8 mouse cellular contexts compared by ENCODE assay signal in genomic region chr8:104564633-104565456, GRCm38 (mm10). TPM values are rescaled to one million over a fixed set of nuclear protein-coding genes. Genes with fewer than 3 reads are reported as not detected.
DNase-seq lines count a peak whose midpoint lies in the region; ATAC-seq lines count a peak whose summit lies in the region.

No protein-coding gene starts in this region.

- no peak overlapping the region for H3K27ac ChIP-seq in hindbrain, embryonic 13.5 days

- 18% methylated on average over 22 of the region's 22 CpGs for WGBS in hindbrain, embryonic 13.5 days

- no peak overlapping the region for H3K9ac ChIP-seq in hindbrain, embryonic 13.5 days

- H3K9me3 ChIP-seq in hindbrain, embryonic 13.5 days = no peaks in the 10 kb centered on the region

- ATAC-seq in hindbrain, embryonic 13.5 days (ENCODE audit: low FRiP score) = peak; percentile 89

- no peaks in the 10 kb centered on the region for H3K4me1 ChIP-seq in hindbrain, embryonic 13.5 days (replicated peaks)

- H3K36me3 ChIP-seq in hindbrain, embryonic 13.5 days = no peaks in the 10 kb centered on the region

- no peak overlapping the region for H3K4me3 ChIP-seq in hindbrain, embryonic 13.5 days

- H3K27me3 ChIP-seq in hindbrain, embryonic 13.5 days = no peaks in the 10 kb centered on the region

- H3K4me2 ChIP-seq in hindbrain, embryonic 13.5 days = no peak overlapping the region

- peak; percentile 92 for DNase-seq in R1 (ENCODE audit: low read depth, low spot score)
- peak; percentile 94 to 97 for DNase-seq in cerebellum, postnatal 14 days
- DNase-seq in frontal cortex, postnatal 14 days (ENCODE audit: low spot score in 2 of 2) = peak; percentile 57 to 67
- peak; percentile 83 to 87 for DNase-seq in layer of hippocampus, postnatal 14 days (ENCODE audit: low spot score in 2 of 2)
- peak; percentile 90 for DNase-seq in lung, postnatal 14 days
- DNase-seq in retina, adult 2 months (ENCODE audit: low read depth, low spot score) = peak; percentile 85
- peak; percentile 86 for DNase-seq in thymus, postnatal 25 days

RNA-seq across cellular contexts. Expression of gene Pdp2, which starts 26.4 kb away (rescaled TPM):
- polyA plus RNA-seq in hindbrain, embryonic 13.5 days (2015; fragmentation: Nextera tagmentation; extraction: Ambion mirVana) = 16.7 and 17.6 TPM in 2 replicates
- total RNA-seq in layer of hippocampus, postnatal 14 days (2021) = 1 to 10 TPM; 8.4 to 9.3 TPM

RNA-seq across cellular contexts. Expression of gene Car7, which starts 30.4 kb away (rescaled TPM):
- 2.1 and 2.8 TPM in 2 replicates for polyA plus RNA-seq in hindbrain, embryonic 13.5 days (2015; fragmentation: Nextera tagmentation; extraction: Ambion mirVana)
- total RNA-seq in layer of hippocampus, postnatal 14 days (2021) = 10 to 100 TPM; 15.8 to 20.4 TPM

RNA-seq across cellular contexts. Expression of gene Nae1, which starts 30.4 kb away (rescaled TPM):
- polyA plus RNA-seq in hindbrain, embryonic 13.5 days (2015; fragmentation: Nextera tagmentation; extraction: Ambion mirVana) = 109 and 115 TPM in 2 replicates
- total RNA-seq in layer of hippocampus, postnatal 14 days (2021) = 10 to 100 TPM; 43.4 to 47.5 TPM

RNA-seq across cellular contexts. Expression of gene Terb1, which starts 55.1 kb away (rescaled TPM):
- 0.35 and 0.36 TPM in 2 replicates for polyA plus RNA-seq in hindbrain, embryonic 13.5 days (2015; fragmentation: Nextera tagmentation; extraction: Ambion mirVana)
- total RNA-seq in layer of hippocampus, postnatal 14 days (2021) = under 1 TPM; 0.60 to 0.79 TPM

RNA-seq across cellular contexts. Expression of gene Cdh16, which starts 59.4 kb away (rescaled TPM):
- polyA plus RNA-seq in hindbrain, embryonic 13.5 days (2015; fragmentation: Nextera tagmentation; extraction: Ambion mirVana) = not detected in 2 replicates
- not detected for total RNA-seq in layer of hippocampus, postnatal 14 days (2021)
